Mouse (Mus musculus) telencephalon, adult 2 months (tissue): ENCODE data around the gene Igsf3.

Experiments used
- DNase-seq: peaks from one replicate; pipeline ENCODE4 v3.0.0-alpha.2; 2011; ENCODE audit warnings: low read depth, low spot score

Gene Igsf3

GRCm38 (mm10) chr3:101376538-101377247 lies at the start of gene Igsf3:
TSS of gene Igsf3 (plus strand) at chr3:101377083.
- DNase-seq = no peak

- DNase-seq = no peak
These were observed 49.6 kb upstream of the Igsf3 start for GRCm38 (mm10) chr3:101327248-101327647.

- no peak for DNase-seq
These were observed 48.3 kb upstream of the Igsf3 start for GRCm38 (mm10) chr3:101328617-101329016.

- DNase-seq = no peak
These were observed 33.5 kb upstream of the Igsf3 start for GRCm38 (mm10) chr3:101343199-101343924.

GRCm38 (mm10) chr3:101344246-101344645 lies 32.6 kb upstream of the Igsf3 start:
- no peak for DNase-seq

- DNase-seq = no peak
These were observed 31.6 kb upstream of the Igsf3 start for GRCm38 (mm10) chr3:101345299-101345698.

GRCm38 (mm10) chr3:101346806-101347205 lies 30.1 kb upstream of the Igsf3 start:
- no peak for DNase-seq

- no peak for DNase-seq
These were observed 28.3 kb upstream of the Igsf3 start for GRCm38 (mm10) chr3:101348501-101349161.

GRCm38 (mm10) chr3:101349542-101350307 lies 27.2 kb upstream of the Igsf3 start:
- DNase-seq = peak; percentile 62

GRCm38 (mm10) chr3:101350406-101350805 lies 26.5 kb upstream of the Igsf3 start:
- DNase-seq = no peak

- no peak for DNase-seq
These were observed 22.4 kb upstream of the Igsf3 start for GRCm38 (mm10) chr3:101354490-101354889.

- no peak for DNase-seq
These were observed 21.2 kb upstream of the Igsf3 start for GRCm38 (mm10) chr3:101355702-101356101.

- no peak for DNase-seq
These were observed 20.0 kb upstream of the Igsf3 start for GRCm38 (mm10) chr3:101356583-101357553.

GRCm38 (mm10) chr3:101360832-101361231 lies 16.1 kb upstream of the Igsf3 start:
- DNase-seq = no peak

GRCm38 (mm10) chr3:101362391-101362790 lies 14.5 kb upstream of the Igsf3 start:
- no peak for DNase-seq

GRCm38 (mm10) chr3:101363574-101363973 lies 13.3 kb upstream of the Igsf3 start:
- DNase-seq = no peak

GRCm38 (mm10) chr3:101365081-101365612 lies 11.7 kb upstream of the Igsf3 start:
- DNase-seq = no peak

- no peak for DNase-seq
These were observed 11.0 kb upstream of the Igsf3 start for GRCm38 (mm10) chr3:101365911-101366310.

GRCm38 (mm10) chr3:101367372-101367771 lies 9.5 kb upstream of the Igsf3 start:
- no peak for DNase-seq

GRCm38 (mm10) chr3:101369301-101369881 lies 7.5 kb upstream of the Igsf3 start:
- no peak for DNase-seq
